Mouse (Mus musculus) heart, adult 2 months (tissue): Measurements from ENCODE around the gene Ltbr.

Source experiments
- CTCF ChIP-seq: fragments of 200-600 bp; IDR thresholded peaks from 2 replicates; pipeline ENCODE4 v1.8.1; 2022; ENCODE audit warnings: antibody characterized with exemption, mild to moderate bottlenecking, moderate library complexity
- EP300 ChIP-seq: fragments of 200-500 bp; IDR thresholded peaks from 2 replicates; pipeline ENCODE4 v1.6.1; 2011; ENCODE audit warnings: low read depth, low read length, control low read depth; ENCODE audit not compliant: insufficient read depth

DNA sequence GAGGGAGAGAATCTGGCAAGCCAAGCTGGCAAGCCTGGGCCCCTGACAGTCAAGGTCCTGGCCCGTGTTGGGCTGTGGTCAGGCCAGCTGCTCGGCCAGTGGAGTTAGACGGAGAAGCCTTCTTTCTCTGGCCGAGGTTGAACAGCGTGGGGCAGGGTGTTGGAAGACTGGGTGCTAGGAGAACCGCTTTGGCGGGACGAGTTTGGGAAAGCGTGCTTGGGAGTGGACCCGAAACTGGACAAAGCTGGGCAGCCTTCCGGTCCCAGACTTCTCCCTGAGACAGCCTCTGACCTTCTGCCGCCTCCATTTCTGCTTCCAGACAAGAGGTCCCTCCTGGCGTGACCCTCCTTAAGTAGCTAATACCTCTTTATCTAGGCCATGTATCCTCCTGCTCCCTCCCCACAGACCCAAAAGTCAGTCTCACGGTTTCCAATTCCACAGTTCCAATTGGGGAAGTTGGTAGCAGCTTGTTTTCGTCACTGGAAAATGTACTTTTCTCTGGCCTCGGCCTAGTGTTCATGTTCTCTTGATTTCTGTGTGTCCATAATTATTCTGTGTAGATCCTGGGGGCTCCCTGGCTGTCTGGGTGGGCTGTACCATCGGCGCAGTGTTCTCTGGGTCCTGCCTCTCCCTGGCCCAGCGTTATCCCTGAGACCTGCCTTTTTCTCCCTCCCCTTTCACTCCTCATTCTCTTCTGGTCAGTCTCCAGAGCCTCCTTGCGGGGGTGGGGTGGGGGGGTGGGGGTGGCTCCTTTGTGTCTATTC lies 36.7 kb upstream of the Ltbr start:
- TF ChIP-seq CTCF (no peak), EP300 (no peak)
